ENCODE assay signal across 9 mouse cellular contexts in genomic region chr10:96955776-96956448, GRCm38 (mm10).
A peak's percentile ranks its signal among the peaks of the same experiment; 100 is the strongest.
DNase-seq lines count a peak whose midpoint lies in the region; ATAC-seq lines count a peak whose summit lies in the region.
"Had no signal": no experiment of that assay in that cellular context is flagged by ENCODE, and none has a peak within 500 bp of the region (broad histone marks: within the 10 kb centered on the region; RNA-seq: fewer than 3 reads in every experiment).

No protein-coding gene starts in this region.

- H3K9ac ChIP-seq in limb, embryonic 12.5 days (replicated peaks) = no peak overlapping the region
- H3K9ac ChIP-seq in hindbrain, embryonic 16.5 days (ENCODE audit: low read depth, low read length) = peak overlapping the region; percentile 43; the same call in 1 of the 2 replicates

- DNase-seq in limb, embryonic 10.5 days (ENCODE audit: low spot score) = no peak
- peak; percentile 10 to 20 for DNase-seq in cerebellum, postnatal 25 days
- peak; percentile 9 for DNase-seq in retina, postnatal 7 days (ENCODE audit: low read depth, low spot score)
- no peak for DNase-seq in yolk sac, embryonic 10.5 days (ENCODE audit: low spot score)
- no peak for DNase-seq in liver
- DNase-seq: kidney, adult 2 months had no signal

- WGBS in limb, embryonic 12.5 days = 35% methylated on average over 16 of the region's 16 CpGs
- WGBS in limb, embryonic 10.5 days = 47% methylated on average over 16 of the region's 16 CpGs
- 6% methylated on average over 16 of the region's 16 CpGs for WGBS in hindbrain, embryonic 16.5 days

- no peaks in the 10 kb centered on the region for H3K36me3 ChIP-seq in limb, embryonic 12.5 days
- no peaks in the 10 kb centered on the region for H3K36me3 ChIP-seq in limb, embryonic 10.5 days
- H3K36me3 ChIP-seq in hindbrain, embryonic 16.5 days (ENCODE audit: control insufficient read depth, insufficient read depth, low read length) = no peaks in the 10 kb centered on the region

- H3K9me3 ChIP-seq in limb, embryonic 12.5 days = no peaks in the 10 kb centered on the region
- no peaks in the 10 kb centered on the region for H3K9me3 ChIP-seq in limb, embryonic 10.5 days (replicated peaks)
- no peaks in the 10 kb centered on the region for H3K9me3 ChIP-seq in hindbrain, embryonic 16.5 days (ENCODE audit: control insufficient read depth, low read length)

- no peak for ATAC-seq in limb, embryonic 12.5 days (ENCODE audit: insufficient number of reproducible peaks, insufficient read depth, low FRiP score, low TSS enrichment, low read depth)
- peak; percentile 76 for ATAC-seq in hindbrain, embryonic 16.5 days
- ATAC-seq in megakaryocyte, adult 5-6 weeks (ENCODE audit: poor library complexity, severe bottlenecking) = no peak

- H3K27ac ChIP-seq in limb, embryonic 12.5 days = no peak overlapping the region
- H3K27ac ChIP-seq in limb, embryonic 10.5 days = no peak overlapping the region
- peak overlapping the region; percentile 67 for H3K27ac ChIP-seq in hindbrain, embryonic 16.5 days (ENCODE audit: low read depth, low read length)

- H3K4me1 ChIP-seq in limb, embryonic 12.5 days (replicated peaks) = peaks cover 8% of the 10 kb centered on the region; the same call in 1 of the 2 replicates
- H3K4me1 ChIP-seq in limb, embryonic 10.5 days = peaks cover 13% of the 10 kb centered on the region
- H3K4me1 ChIP-seq in hindbrain, embryonic 16.5 days (ENCODE audit: control insufficient read depth, insufficient read depth, low read depth, low read length) = peaks cover 11% of the 10 kb centered on the region

- no peak overlapping the region for H3K4me3 ChIP-seq in limb, embryonic 12.5 days (replicated peaks)
- no peak overlapping the region for H3K4me3 ChIP-seq in limb, embryonic 10.5 days
- peak overlapping the region; percentile 5; the same call in 1 of the 2 replicates for H3K4me3 ChIP-seq in hindbrain, embryonic 16.5 days (ENCODE audit: low read length)

- peak overlapping the region; percentile 27 for H3K4me2 ChIP-seq in limb, embryonic 12.5 days
- H3K4me2 ChIP-seq in hindbrain, embryonic 16.5 days (ENCODE audit: low read length) = peak overlapping the region; percentile 50

- no peaks in the 10 kb centered on the region for H3K27me3 ChIP-seq in limb, embryonic 12.5 days
- H3K27me3 ChIP-seq in limb, embryonic 10.5 days (ENCODE audit: low read depth, poor library complexity, severe bottlenecking) = no peaks in the 10 kb centered on the region
- no peaks in the 10 kb centered on the region for H3K27me3 ChIP-seq in hindbrain, embryonic 16.5 days (replicated peaks; ENCODE audit: control insufficient read depth, insufficient read depth, low read length)

Comparison
In these comparisons a context has a peak if more than half of its experiments do, and no peak if none do; other contexts are left out.
1. DNase-seq: peak in cerebellum, postnatal 25 days (2 of 2) and retina, postnatal 7 days (single experiment); none in limb, embryonic 10.5 days (single experiment), yolk sac, embryonic 10.5 days (single experiment) and liver (single experiment).